Mouse (Mus musculus) ES-E14 (cell line): ENCODE results near the gene Bhlhb9. TPM values are rescaled to one million over a fixed set of nuclear protein-coding genes. Genes with fewer than 3 reads are reported as not detected.

ENCODE experiments used
- DNase-seq: peaks from one replicate; pipeline ENCODE4 v3.0.0-alpha.2; 2013; ENCODE audit warnings: low read depth, low spot score
- H3K27ac ChIP-seq: 2 replicates; pipeline ENCODE4 v1.5.1; 2012; ENCODE audit warnings: low read depth, mild to moderate bottlenecking, low read length, moderate library complexity, mixed read lengths; ENCODE audit not compliant: poor library complexity, insufficient read depth, severe bottlenecking
- H3K36me3 ChIP-seq: 2 replicates; pipeline ENCODE4 v1.6.1; 2012; ENCODE audit warnings: mild to moderate bottlenecking, low read length, moderate library complexity, mixed read lengths; ENCODE audit not compliant: control insufficient read depth, poor library complexity, insufficient read depth, severe bottlenecking
- H3K4me1 ChIP-seq, 2 experiments: fragments of 150-350 bp in 1 of 2; sonication (generic) in 1 of 2; 2 replicates each; pipeline ENCODE4 v1.6.1; 2012; ENCODE audit warnings: low read length in 2 of 2, mild to moderate bottlenecking in 1 of 2, mixed read lengths in 1 of 2; ENCODE audit not compliant: control insufficient read depth in 2 of 2, insufficient read depth in 2 of 2, poor library complexity in 1 of 2
- H3K4me3 ChIP-seq, 2 experiments: fragments of 150-350 bp in 1 of 2; sonication (generic) in 1 of 2; 2 replicates each; pipeline ENCODE4 v1.5.1; 2012; ENCODE audit warnings: low read length in 2 of 2, low read depth in 1 of 2, mild to moderate bottlenecking in 1 of 2, mixed read lengths in 1 of 2; ENCODE audit not compliant: insufficient read depth in 1 of 2, poor library complexity in 1 of 2, severe bottlenecking in 1 of 2
- H3K9ac ChIP-seq: 2 replicates; pipeline ENCODE4 v1.6.1; 2012; ENCODE audit warnings: low read depth, mild to moderate bottlenecking, low read length, mixed read lengths; ENCODE audit not compliant: poor library complexity, insufficient read depth, severe bottlenecking
- H3K9me3 ChIP-seq: fragments of 150-350 bp; sonication (generic); 2 replicates; pipeline ENCODE4 v1.6.1; 2012; ENCODE audit warnings: low read depth, mild to moderate bottlenecking, low read length; ENCODE audit not compliant: control insufficient read depth, insufficient read depth
- CHD2 ChIP-seq: IDR thresholded peaks from 2 replicates; pipeline ENCODE4 v1.6.1; 2014; ENCODE audit warnings: mild to moderate bottlenecking, low read depth, low read length, inconsistent platforms
- HCFC1 ChIP-seq: IDR thresholded peaks from 2 replicates; pipeline ENCODE4 v1.6.1; 2012; ENCODE audit warnings: low read length, inconsistent platforms, borderline replicate concordance; ENCODE audit not compliant: insufficient read depth
- MAFK ChIP-seq: IDR thresholded peaks from 2 replicates; pipeline ENCODE4 v1.6.1; 2014; ENCODE audit warnings: mild to moderate bottlenecking, low read depth, low read length, inconsistent platforms; ENCODE audit not compliant: insufficient read depth
- ZC3H11A ChIP-seq: IDR thresholded peaks from 2 replicates; pipeline ENCODE4 v1.6.1; 2012; ENCODE audit warnings: low read depth, mild to moderate bottlenecking, inconsistent platforms, low read length, borderline replicate concordance
- ZNF384 ChIP-seq: IDR thresholded peaks from 2 replicates; pipeline ENCODE4 v1.6.1; 2012; ENCODE audit warnings: low read depth, low read length, inconsistent platforms
- in situ Hi-C, 2 experiments: fragments of 600-800 bp; cut with MboI; formaldehyde crosslinking; loops; one replicate each; pipeline ENCODE4 v1.15.1; 2025; ENCODE audit warnings: low sequenced_read_pairs in 2 of 2, inconsistent platforms in 1 of 2; ENCODE audit not compliant: unreplicated experiment in 2 of 2
- total RNA-seq: library from RNA; depleted of rRNA; stranded (reverse); fragments of 300-350 nt; gene quantifications from 2 replicates; pipeline ENCODE4 v1.2.3, GENCODE M21; 2012; rRNA removed

Gene Bhlhb9
- total RNA-seq, 1 experiment = 15.0 TPM

GRCm38 (mm10) chrX:135917116-135917515, 119.7 kb downstream of the Bhlhb9 start:
- DNase-seq = no peak
- Histone ChIP-seq H3K27ac (no peak overlapping the region), H3K9ac (no peak overlapping the region), H3K4me3 (no peak overlapping the region), H3K36me3 (no peaks in the 10 kb centered on the region), H3K9me3 (no peaks in the 10 kb centered on the region), H3K4me1 (peaks cover 0 to 2% of the 10 kb centered on the region in 2 experiments; a peak in 1 of 4 replicates)
- no peak for TF ChIP-seq HCFC1
- TF ChIP-seq MAFK = no peak
- no peak for TF ChIP-seq CHD2
- no peak for TF ChIP-seq ZC3H11A
- no peak for TF ChIP-seq ZNF384
- in situ Hi-C loops = no loop called here

DNA sequence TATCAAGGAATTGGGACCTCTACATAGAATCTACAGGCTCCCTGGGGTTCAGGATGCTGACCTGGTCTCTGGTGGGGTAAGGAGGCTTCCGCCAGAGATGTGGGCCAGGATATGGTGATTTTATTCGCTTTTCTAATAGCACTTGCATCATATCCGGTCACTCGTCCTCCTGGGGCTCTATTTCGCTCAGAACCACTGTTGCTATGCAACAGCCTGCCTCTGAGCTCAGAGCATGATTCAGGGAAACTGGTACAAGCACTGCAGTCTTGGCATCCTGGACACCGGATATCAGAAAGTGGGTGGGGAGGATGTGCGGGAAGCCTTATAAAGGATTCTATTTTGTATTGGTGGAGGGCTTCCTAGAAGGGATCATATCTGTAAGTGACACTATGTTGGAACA, 124.8 kb downstream of the Bhlhb9 start:
- H3K27ac ChIP-seq = no peak overlapping the region
- TF ChIP-seq ZNF384 = no peak
- TF ChIP-seq MAFK = no peak
- no peak for TF ChIP-seq HCFC1
- no peak for TF ChIP-seq ZC3H11A
- H3K9me3 ChIP-seq = no peaks in the 10 kb centered on the region
- H3K36me3 ChIP-seq = no peaks in the 10 kb centered on the region
- no peak overlapping the region for H3K4me3 ChIP-seq
- no peak for DNase-seq
- in situ Hi-C loops = no loop called here
- peaks cover 0 to 4% of the 10 kb centered on the region in 2 experiments; a peak in 1 of 4 replicates for H3K4me1 ChIP-seq
- no peak overlapping the region for H3K9ac ChIP-seq

GRCm38 (mm10) chrX:135925911-135926310, 128.5 kb downstream of the Bhlhb9 start:
- Histone ChIP-seq H3K9me3 (no peaks in the 10 kb centered on the region), H3K9ac (no peak overlapping the region), H3K36me3 (no peaks in the 10 kb centered on the region), H3K27ac (no peak overlapping the region), H3K4me3 (no peak overlapping the region), H3K4me1 (peaks cover 0 to 4% of the 10 kb centered on the region in 2 experiments; a peak in 1 of 4 replicates)
- in situ Hi-C loops = no loop called here
- peak; percentile 17 for DNase-seq
- TF ChIP-seq HCFC1 = no peak
- no peak for TF ChIP-seq ZC3H11A
- no peak for TF ChIP-seq CHD2
- no peak for TF ChIP-seq MAFK
- no peak for TF ChIP-seq ZNF384

DNA sequence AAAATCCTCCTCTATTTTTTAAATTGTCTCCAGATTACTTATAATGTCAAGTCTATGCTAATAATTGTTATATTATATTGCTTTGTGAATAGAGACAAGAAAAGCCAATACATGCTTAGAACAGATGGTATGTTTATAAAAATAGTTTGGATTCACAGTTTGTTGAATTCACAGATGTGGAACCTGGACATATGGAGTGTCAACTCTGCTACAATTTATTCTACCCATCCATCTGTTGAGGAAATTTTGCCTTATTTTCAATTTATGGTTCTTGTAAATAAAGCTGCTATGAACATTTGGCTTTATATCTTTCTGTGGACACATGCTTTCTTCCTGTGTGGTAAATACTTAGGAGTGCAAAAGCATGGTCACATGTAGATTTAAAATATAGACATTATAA, 131.2 kb downstream of the Bhlhb9 start:
- H3K4me1 ChIP-seq = peaks cover 0 to 2% of the 10 kb centered on the region in 2 experiments; a peak in 1 of 4 replicates
- no peak for DNase-seq
- in situ Hi-C loops = no loop called here
- TF ChIP-seq ZC3H11A (no peak), ZNF384 (no peak), CHD2 (no peak), HCFC1 (no peak), MAFK (no peak)
- no peaks in the 10 kb centered on the region for H3K9me3 ChIP-seq
- no peak overlapping the region for H3K9ac ChIP-seq
- H3K4me3 ChIP-seq = no peak overlapping the region
- no peaks in the 10 kb centered on the region for H3K36me3 ChIP-seq
- no peak overlapping the region for H3K27ac ChIP-seq

DNA sequence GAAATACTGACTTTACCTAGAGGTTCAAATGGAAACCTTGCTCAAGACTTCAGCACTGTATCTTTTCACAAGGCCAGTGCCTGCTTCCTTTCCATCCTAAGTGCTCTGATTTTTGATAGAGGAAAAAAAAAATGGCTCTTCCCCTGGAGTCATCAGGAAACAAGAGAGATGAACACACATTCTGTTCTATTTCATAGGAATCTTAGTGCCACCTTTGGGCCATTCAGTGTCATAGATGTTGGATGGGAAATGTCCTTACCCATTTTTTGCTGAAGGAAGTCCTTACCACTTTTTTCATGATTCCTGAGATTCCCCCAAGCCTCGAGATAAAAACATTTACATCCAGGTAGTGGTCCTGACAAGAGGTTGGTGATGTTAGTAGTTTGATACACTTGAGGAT, 139.1 kb downstream of the Bhlhb9 start:
- Histone ChIP-seq H3K36me3 (no peaks in the 10 kb centered on the region), H3K4me1 (no peaks in the 10 kb centered on the region), H3K9me3 (no peaks in the 10 kb centered on the region), H3K4me3 (no peak overlapping the region), H3K27ac (no peak overlapping the region), H3K9ac (no peak overlapping the region)
- no peak for DNase-seq
- no peak for TF ChIP-seq CHD2
- TF ChIP-seq MAFK = no peak
- in situ Hi-C loops = no loop called here

Other genes with a start within 250 kb of the Bhlhb9 start
- gene Nxf7, start 198.8 kb upstream of the Bhlhb9 start, total RNA-seq = 2.8 and 12.7 TPM in 2 replicates
- gene Prame, start 169.9 kb upstream of the Bhlhb9 start, total RNA-seq = 0.18 TPM in 1 of 2 replicates, not detected in the other
- 0.67 and 0.85 TPM in 2 replicates for gene Tcp11x2, start 103.8 kb upstream of the Bhlhb9 start, total RNA-seq
- gene Tmsb15a, start 72.3 kb upstream of the Bhlhb9 start, total RNA-seq = 1.2 TPM in 1 of 2 replicates, not detected in the other
- 6.9 and 10.0 TPM in 2 replicates for gene Armcx5, start 54.9 kb upstream of the Bhlhb9 start, total RNA-seq
- 30.7 and 35.3 TPM in 2 replicates for gene Gprasp1, start 54.9 kb upstream of the Bhlhb9 start, total RNA-seq
- gene Gprasp2, start 41.4 kb downstream of the Bhlhb9 start, total RNA-seq = 11.8 and 16.3 TPM in 2 replicates
- gene Arxes2, start 196.2 kb downstream of the Bhlhb9 start, total RNA-seq = 54.2 and 89.3 TPM in 2 replicates
- gene Arxes1, start 235.8 kb downstream of the Bhlhb9 start, total RNA-seq = 17.7 and 30.7 TPM in 2 replicates